24 mouse cellular contexts compared by ENCODE assay signal in genomic region chr8:119404648-119405047, GRCm38 (mm10). TPM values are rescaled to one million over a fixed set of nuclear protein-coding genes. Genes with fewer than 3 reads are reported as not detected.
DNase-seq lines count a peak whose midpoint lies in the region; ATAC-seq and TF ChIP-seq lines count a peak whose summit lies in the region.
"Had no signal": no experiment of that assay in that cellular context is flagged by ENCODE, and none has a peak within 500 bp of the region (broad histone marks: within the 10 kb centered on the region; RNA-seq: fewer than 3 reads in every experiment).

No protein-coding gene starts in this region.

- no peaks in the 10 kb centered on the region for H3K79me2 ChIP-seq in CH12.LX (replicated peaks; ENCODE audit: control insufficient read depth, extremely low read depth, insufficient read depth, poor library complexity, severe bottlenecking)
- no peaks in the 10 kb centered on the region for H3K79me2 ChIP-seq in MEL (ENCODE audit: control insufficient read depth, insufficient read depth, low read length, poor library complexity)

- H3K4me1 ChIP-seq in megakaryocyte, embryonic 14.5 days, result peaks cover 15% of the 10 kb centered on the region; the same call in 1 of the 2 replicates
- H3K4me1 ChIP-seq in CH12.LX (ENCODE audit: control insufficient read depth in 1 of 2, insufficient read depth in 2 of 2) (peaks cover 6 to 19% of the 10 kb centered on the region in 2 experiments; a peak in 2 of 4 replicates), G1E (ENCODE audit: insufficient read depth, low read depth, low read length) (no peaks in the 10 kb centered on the region; the same call in 1 of the 2 replicates), MEL (ENCODE audit: control insufficient read depth in 1 of 2, insufficient read depth in 2 of 2, low read length in 2 of 2) (peaks cover 0 to 5% of the 10 kb centered on the region in 2 experiments; a peak in 2 of 4 replicates)
- H3K4me1 ChIP-seq in hindbrain, embryonic 16.5 days (ENCODE audit: control insufficient read depth, insufficient read depth, low read depth, low read length), result no peaks in the 10 kb centered on the region
- peaks cover 8% of the 10 kb centered on the region for H3K4me1 ChIP-seq in intestine, embryonic 16.5 days (ENCODE audit: control insufficient read depth, insufficient read depth, low read length)

- 0 out of 2 replicates have a peak overlapping the region, but pooled peaks have one; percentile 30 for H3K27ac ChIP-seq in CH12.LX (ENCODE audit: insufficient read depth, low read depth)
- H3K27ac ChIP-seq in MEL (ENCODE audit: control insufficient read depth, low read depth, low read length), result no peak overlapping the region
- H3K27ac ChIP-seq in hindbrain, embryonic 16.5 days (ENCODE audit: low read depth, low read length), result no peak overlapping the region
- no peak overlapping the region for H3K27ac ChIP-seq in intestine, embryonic 16.5 days (ENCODE audit: low read length)

- H3K4me2 ChIP-seq in CH12.LX (ENCODE audit: insufficient read depth, low read depth, poor library complexity, severe bottlenecking), result no peak overlapping the region
- H3K4me2 ChIP-seq in hindbrain, embryonic 16.5 days (ENCODE audit: low read length), result no peak overlapping the region
- no peak overlapping the region for H3K4me2 ChIP-seq in intestine, embryonic 16.5 days (ENCODE audit: low read depth, low read length)

- in situ Hi-C loops in CH12.LX (cut with MboI; ENCODE audit: low pct_ligation_motif_present, low pct_unique_long_range_greater_than_20kb, low sequenced_read_pairs), result no loop called here

- TF ChIP-seq POLR2A in CH12.LX (IDR thresholded peaks at IDR 0.05; ENCODE audit: low read depth, low read length) (no peak), MEL (IDR thresholded peaks at IDR 0.05; ENCODE audit: control insufficient read depth in 1 of 2, insufficient read depth in 1 of 2, low read depth in 1 of 2, low read length in 2 of 2, poor library complexity in 1 of 2) (no peak)

- ATAC-seq in megakaryocyte, adult 5-6 weeks (ENCODE audit: poor library complexity, severe bottlenecking), result no peak
- ATAC-seq in G1E (ENCODE audit: extremely low read depth, insufficient number of reproducible peaks, low FRiP score, poor library complexity, severe bottlenecking), result no peak
- no peak for ATAC-seq in hindbrain, embryonic 16.5 days
- ATAC-seq in intestine, embryonic 16.5 days, result no peak
- ATAC-seq: activated CD4-positive, CD25-positive, alpha-beta regulatory T cell, adult 4 months; CD4-positive, CD25-positive, alpha-beta regulatory T cell, adult 4 months; Patski had no signal

- no peak overlapping the region for H3K9ac ChIP-seq in CH12.LX (ENCODE audit: insufficient read depth, low read depth)
- no peak overlapping the region for H3K9ac ChIP-seq in MEL (ENCODE audit: control insufficient read depth, low read depth, low read length, poor library complexity, severe bottlenecking)
- H3K9ac ChIP-seq in hindbrain, embryonic 16.5 days (ENCODE audit: low read depth, low read length), result no peak overlapping the region
- no peak overlapping the region for H3K9ac ChIP-seq in intestine, embryonic 16.5 days (ENCODE audit: low read depth, low read length)

- H3K36me3 ChIP-seq in megakaryocyte, embryonic 14.5 days (replicated peaks; ENCODE audit: low read length), result peaks cover 95% of the 10 kb centered on the region
- H3K36me3 ChIP-seq in CH12.LX (replicated peaks in 1 of 2; ENCODE audit: control insufficient read depth in 1 of 2, insufficient read depth in 1 of 2, low read length in 1 of 2), result peaks cover 44 to 58% of the 10 kb centered on the region in 2 experiments
- H3K36me3 ChIP-seq in G1E (replicated peaks), result peaks cover 94% of the 10 kb centered on the region
- peaks cover 2 to 7% of the 10 kb centered on the region in 2 experiments; a peak in 2 of 4 replicates for H3K36me3 ChIP-seq in MEL (ENCODE audit: control insufficient read depth in 1 of 2, insufficient read depth in 2 of 2, low read length in 2 of 2)
- peaks cover 16% of the 10 kb centered on the region; the same call in 1 of the 2 replicates for H3K36me3 ChIP-seq in hindbrain, embryonic 16.5 days (ENCODE audit: control insufficient read depth, insufficient read depth, low read length)
- H3K36me3 ChIP-seq in intestine, embryonic 16.5 days (ENCODE audit: control insufficient read depth, insufficient read depth, low read length), result peaks cover 9% of the 10 kb centered on the region

- DNase-seq in CH12.LX (ENCODE audit: extremely low read depth) (no peak), G1E (ENCODE audit: low spot score) (no peak), MEL (ENCODE audit: low read depth, low spot score) (no peak)
- no peak for DNase-seq in cerebellum, adult 8-10 months
- DNase-seq: adrenal gland, adult 2 months; adrenal gland, adult 8-10 months; adrenal gland, postnatal 10 days; adrenal gland, postnatal 14 days; adrenal gland, postnatal 25 days; adrenal gland, postnatal 36 days; B cell, adult 2 months; cerebellum, adult 11 months; cerebellum, adult 11-12 months; cerebellum, adult 18-20 months; cerebellum, adult 2 months; cerebellum, adult 9-10 months had no signal

- TF ChIP-seq RAD21 in CH12.LX (IDR thresholded peaks at IDR 0.05; ENCODE audit: low read depth, low read length), result no peak
- no peak for TF ChIP-seq RAD21 in MEL (IDR thresholded peaks at IDR 0.05; ENCODE audit: low read depth, low read length)

- H3K9me3 ChIP-seq in megakaryocyte, embryonic 14.5 days, result no peaks in the 10 kb centered on the region
- H3K9me3 ChIP-seq in CH12.LX (replicated peaks; ENCODE audit: low read length), result no peaks in the 10 kb centered on the region
- H3K9me3 ChIP-seq in G1E (replicated peaks), result no peaks in the 10 kb centered on the region
- H3K9me3 ChIP-seq in MEL (replicated peaks; ENCODE audit: insufficient read depth, low read length), result no peaks in the 10 kb centered on the region
- no peaks in the 10 kb centered on the region for H3K9me3 ChIP-seq in hindbrain, embryonic 16.5 days (ENCODE audit: control insufficient read depth, low read length)
- H3K9me3 ChIP-seq in intestine, embryonic 16.5 days (ENCODE audit: control insufficient read depth, low read length), result no peaks in the 10 kb centered on the region

- dilution Hi-C loops in CH12.LX (cut with MboI; ENCODE audit: extremely low pct_ligation_motif_present, extremely low pct_unique_long_range_greater_than_20kb, low sequenced_read_pairs), result no loop called here

- WGBS in hindbrain, embryonic 16.5 days, result 98% methylated on average over 5 of the region's 5 CpGs
- WGBS in intestine, embryonic 16.5 days, result 98% methylated on average over 5 of the region's 5 CpGs

- peak overlapping the region; percentile 62 for H3K4me3 ChIP-seq in megakaryocyte, embryonic 14.5 days (replicated peaks)
- H3K4me3 ChIP-seq in CH12.LX (replicated peaks in 1 of 3; ENCODE audit: low read depth in 2 of 3, low read length in 2 of 3, poor library complexity in 1 of 3) (no peak overlapping the region), G1E (ENCODE audit: low read depth, low read length) (peak overlapping the region; percentile 27; the same call in 1 of the 2 replicates), MEL (ENCODE audit: control insufficient read depth in 1 of 2, insufficient read depth in 1 of 2, low read depth in 2 of 2, low read length in 2 of 2) (no peak overlapping the region)
- H3K4me3 ChIP-seq in hindbrain, embryonic 16.5 days (ENCODE audit: low read length), result no peak overlapping the region
- no peak overlapping the region for H3K4me3 ChIP-seq in intestine, embryonic 16.5 days (ENCODE audit: low read length)

- no peaks in the 10 kb centered on the region for H3K27me3 ChIP-seq in megakaryocyte, embryonic 14.5 days (replicated peaks)
- no peaks in the 10 kb centered on the region for H3K27me3 ChIP-seq in CH12.LX (replicated peaks)
- H3K27me3 ChIP-seq in G1E (ENCODE audit: insufficient read depth, low read length), result no peaks in the 10 kb centered on the region
- no peaks in the 10 kb centered on the region for H3K27me3 ChIP-seq in MEL (ENCODE audit: control insufficient read depth in 1 of 2, insufficient read depth in 2 of 2, low read length in 2 of 2)
- no peaks in the 10 kb centered on the region for H3K27me3 ChIP-seq in hindbrain, embryonic 16.5 days (replicated peaks; ENCODE audit: control insufficient read depth, insufficient read depth, low read length)
- H3K27me3 ChIP-seq in intestine, embryonic 16.5 days (replicated peaks; ENCODE audit: control insufficient read depth, insufficient read depth, low read length), result no peaks in the 10 kb centered on the region
- H3K27me3 ChIP-seq: Patski had no signal

- TF ChIP-seq EP300 in CH12.LX (IDR thresholded peaks at IDR 0.05; ENCODE audit: low read length) (no peak), MEL (IDR thresholded peaks at IDR 0.05; ENCODE audit: low read depth in 1 of 2, low read length in 2 of 2) (no peak)

- TF ChIP-seq CTCF in CH12.LX (conservative IDR thresholded peaks at IDR 0.05 in 1 of 2, IDR thresholded peaks at IDR 0.05 in 1 of 2; ENCODE audit: low read depth in 2 of 2, low read length in 2 of 2), result no peak
- no peak for TF ChIP-seq CTCF in G1E (IDR thresholded peaks at IDR 0.05; ENCODE audit: low read depth, low read length)
- no peak for TF ChIP-seq CTCF in MEL (IDR thresholded peaks at IDR 0.05 in 2 of 3, conservative IDR thresholded peaks at IDR 0.05 in 1 of 3; ENCODE audit: control insufficient read depth in 1 of 3, insufficient read depth in 1 of 3, low read depth in 2 of 3, low read length in 3 of 3, poor library complexity in 1 of 3, severe bottlenecking in 1 of 3)

RNA-seq across cellular contexts. Expression of gene Mlycd, which starts 10.0 kb away (rescaled TPM):
- polyA plus RNA-seq in megakaryocyte, embryonic 14.5 days (2012; ENCODE audit: insufficient read depth, low replicate concordance), result 25.3 and 39.1 TPM in 2 replicates
- 5.4 and 6.5 TPM in 2 replicates for total RNA-seq in megakaryocyte, adult 5-6 weeks (2015)
- total RNA-seq in megakaryocyte, adult 5-6 weeks (2017), result 5.7 and 7.5 TPM in 2 replicates
- total RNA-seq in CH12.LX (2012; rRNA removed) (8.7 and 12.3 TPM in 2 replicates), CH12.LX (2014; rRNA removed) (4.5 and 5.1 TPM in 2 replicates), G1E (2014; fragmentation: Nextera tagmentation) (4.1 and 7.7 TPM in 2 replicates), G1E (2017) (10.5 and 14.8 TPM in 2 replicates), MEL (2012; rRNA removed) (5.8 and 7.2 TPM in 2 replicates)
- polyA plus RNA-seq in CH12.LX (2012; ENCODE audit: insufficient read length, low read depth) (4.2 and 4.4 TPM in 2 replicates), G1E (2012) (16.7 and 20.1 TPM in 2 replicates), MEL (2012; ENCODE audit: insufficient read depth in 1 of 2, insufficient read length in 2 of 2, low read depth in 1 of 2, low replicate concordance in 2 of 2, missing spikeins in 1 of 2) (10 to 100 TPM in 1 of 2 experiments, not detected in 1; 13.2 TPM)
- 16.1 and 16.5 TPM in 2 replicates for polyA plus RNA-seq in hindbrain, embryonic 16.5 days (2015; fragmentation: Nextera tagmentation; extraction: Ambion mirVana)
- polyA plus RNA-seq in intestine, embryonic 16.5 days (2015; fragmentation: Nextera tagmentation; extraction: Ambion mirVana), result 20.6 and 22.7 TPM in 2 replicates

RNA-seq across cellular contexts. Expression of gene Osgin1, which starts 29.3 kb away (rescaled TPM):
- 6.3 and 11.2 TPM in 2 replicates for polyA plus RNA-seq in megakaryocyte, embryonic 14.5 days (2012; ENCODE audit: insufficient read depth, low replicate concordance)
- total RNA-seq in megakaryocyte, adult 5-6 weeks (2015), result 6.1 and 6.4 TPM in 2 replicates
- 2.5 and 5.7 TPM in 2 replicates for total RNA-seq in megakaryocyte, adult 5-6 weeks (2017)
- total RNA-seq in CH12.LX (2012; rRNA removed) (0.46 and 0.47 TPM in 2 replicates), CH12.LX (2014; rRNA removed) (0.12 and 0.15 TPM in 2 replicates), G1E (2014; fragmentation: Nextera tagmentation) (not detected in 2 replicates), G1E (2017) (0.17 and 0.49 TPM in 2 replicates), MEL (2012; rRNA removed) (0.08 TPM in 1 of 2 replicates, not detected in the other)
- polyA plus RNA-seq in CH12.LX (2012; ENCODE audit: insufficient read length, low read depth) (2.9 and 3.0 TPM in 2 replicates), G1E (2012) (0.08 and 0.10 TPM in 2 replicates), MEL (2012; ENCODE audit: insufficient read depth in 1 of 2, insufficient read length in 2 of 2, low read depth in 1 of 2, low replicate concordance in 2 of 2, missing spikeins in 1 of 2) (under 1 TPM in 1 of 2 experiments, not detected in 1; 0.84 TPM)
- polyA plus RNA-seq in hindbrain, embryonic 16.5 days (2015; fragmentation: Nextera tagmentation; extraction: Ambion mirVana), result 0.26 and 0.63 TPM in 2 replicates
- polyA plus RNA-seq in intestine, embryonic 16.5 days (2015; fragmentation: Nextera tagmentation; extraction: Ambion mirVana), result 8.0 and 9.2 TPM in 2 replicates

RNA-seq across cellular contexts. Expression of gene Necab2, which starts 41.9 kb away (rescaled TPM):
- polyA plus RNA-seq in megakaryocyte, embryonic 14.5 days (2012; ENCODE audit: insufficient read depth, low replicate concordance), result not detected in 2 replicates
- total RNA-seq in megakaryocyte, adult 5-6 weeks (2015), result not detected in 2 replicates
- not detected in 2 replicates for total RNA-seq in megakaryocyte, adult 5-6 weeks (2017)
- total RNA-seq in CH12.LX (2012; rRNA removed), result not detected in 2 replicates
- total RNA-seq in CH12.LX (2014; rRNA removed), result not detected in 2 replicates
- polyA plus RNA-seq in CH12.LX (2012; ENCODE audit: insufficient read length, low read depth), result not detected in 2 replicates
- not detected in 2 replicates for total RNA-seq in G1E (2014; fragmentation: Nextera tagmentation)
- 0.06 TPM in 1 of 2 replicates, not detected in the other for total RNA-seq in G1E (2017)
- not detected in 2 replicates for polyA plus RNA-seq in G1E (2012)
- not detected in 2 replicates for total RNA-seq in MEL (2012; rRNA removed)
- polyA plus RNA-seq in MEL (2012; ENCODE audit: insufficient read depth in 1 of 2, insufficient read length in 2 of 2, low read depth in 1 of 2, low replicate concordance in 2 of 2, missing spikeins in 1 of 2), result under 1 TPM in 1 of 2 experiments, not detected in 1; 0.06 TPM
- polyA plus RNA-seq in hindbrain, embryonic 16.5 days (2015; fragmentation: Nextera tagmentation; extraction: Ambion mirVana), result 52.2 and 56.9 TPM in 2 replicates
- polyA plus RNA-seq in intestine, embryonic 16.5 days (2015; fragmentation: Nextera tagmentation; extraction: Ambion mirVana), result 1.3 and 1.6 TPM in 2 replicates
- polyA plus RNA-seq: activated CD4-positive, CD25-positive, alpha-beta regulatory T cell, adult 4 months; C2C12; CD4-positive, CD25-positive, alpha-beta regulatory T cell, adult 4 months had no signal

Comparison
In these comparisons a context has a peak if more than half of its experiments do, and no peak if none do; other contexts are left out.
1. H3K4me3 ChIP-seq: peak in megakaryocyte, embryonic 14.5 days (single experiment) and G1E (single experiment); none in CH12.LX (0 of 3), MEL (0 of 2), hindbrain, embryonic 16.5 days (single experiment) and intestine, embryonic 16.5 days (single experiment).
2. RNA of gene Necab2, which starts 41.9 kb away (polyA plus RNA-seq): 52.2 to 56.9 TPM in hindbrain, embryonic 16.5 days; 1.3 to 1.6 TPM in intestine, embryonic 16.5 days, 0.06 TPM in MEL, not detected in CH12.LX, not detected in megakaryocyte, embryonic 14.5 days and not detected in G1E; every median in the first group is over 10 times any median in the second.